Mouse (Mus musculus) lung, adult 2 months (tissue): ENCODE measurements around the gene Gpr179. TPM values are rescaled to one million over a fixed set of nuclear protein-coding genes. Genes with fewer than 3 reads are reported as not detected.
A peak's percentile ranks its signal among the peaks of the same experiment; 100 is the strongest.

ENCODE experiments used
- DNase-seq: peaks from one replicate; pipeline ENCODE4 v3.0.0; 2022
- H3K4me1 ChIP-seq: fragments of 200-500 bp; 2 replicates; pipeline ENCODE4 v1.6.1; 2011; ENCODE audit warnings: low read length; ENCODE audit not compliant: control insufficient read depth, insufficient read depth
- H3K4me3 ChIP-seq: fragments of 200-500 bp; replicated peaks from 2 replicates; pipeline ENCODE3; 2011; ENCODE audit warnings: low read depth, mild to moderate bottlenecking, control low read depth, low read length; ENCODE audit errors: extremely low read depth
- CTCF ChIP-seq: fragments of 200-500 bp; IDR thresholded peaks from 2 replicates; pipeline ENCODE4 v1.5.1; 2011; ENCODE audit warnings: mild to moderate bottlenecking, low read length, control low read depth; ENCODE audit not compliant: insufficient read depth
- POLR2A ChIP-seq: fragments of 200-500 bp; IDR thresholded peaks from 2 replicates; pipeline ENCODE4 v1.6.1; 2011; ENCODE audit warnings: low read depth, mild to moderate bottlenecking, control low read depth, low read length, borderline replicate concordance; ENCODE audit errors: extremely low read depth
- WGBS: fragments of 180-500 bp; shearing (Covaris S2); methylation state at CpG from one replicate; pipeline ENCODE4 v1.1.7; 2018; 5-methylcytosine and 5-hydroxymethylcytosine counted together
- polyA plus RNA-seq: library from polyadenylated mRNA; depleted of rRNA; stranded (reverse); fragments of >200 nt; gene quantifications from 2 replicates; pipeline ENCODE4 v1.2.3, GENCODE M21; 2012; rRNA removed

Gpr179 gene
- 0.23 and 0.24 TPM in 2 replicates for polyA plus RNA-seq

DNA sequence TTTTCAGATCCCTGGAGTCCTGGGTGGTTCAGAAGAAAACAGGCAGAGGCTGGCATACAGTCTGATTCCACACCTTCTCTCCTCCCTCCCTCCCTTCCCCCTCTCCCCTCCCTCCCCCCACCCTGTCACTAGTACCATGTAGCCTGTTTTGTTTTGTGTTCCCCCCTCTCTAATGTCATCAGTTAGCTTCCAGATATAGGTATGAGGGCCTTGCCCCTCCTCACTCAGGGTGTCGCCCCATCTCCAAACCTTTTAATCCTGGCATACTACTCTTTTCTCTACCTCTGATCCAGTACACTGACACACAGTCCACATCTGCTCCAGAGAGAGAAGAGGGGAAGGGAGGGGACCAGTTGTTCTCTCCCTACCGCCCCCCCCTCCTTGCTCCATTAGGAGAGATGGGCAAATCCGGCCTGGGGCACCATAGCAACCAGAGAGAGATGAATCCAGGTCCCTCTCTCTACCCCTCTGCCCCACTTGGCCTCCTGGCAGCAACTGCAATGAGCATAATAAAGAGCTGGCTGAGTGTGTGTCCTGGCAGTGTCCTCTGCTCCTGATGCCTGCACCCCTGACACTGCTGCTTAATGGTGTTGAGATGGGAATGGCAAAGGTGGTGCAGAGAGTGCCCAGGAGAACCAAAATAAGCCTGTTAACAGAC lies at the start of gene Gpr179:
TSS of gene Gpr179 (minus strand) at position 51 of the 658 bp plus-strand sequence.
- 82% methylated on average over 3 of the region's 3 CpGs for WGBS
- DNase-seq: no peak
- Histone ChIP-seq H3K4me1 (no peaks in the 10 kb centered on the region), H3K4me3 (no peak within 1 kb of the TSS)
- TF ChIP-seq CTCF (no peak), POLR2A (no peak)

DNA sequence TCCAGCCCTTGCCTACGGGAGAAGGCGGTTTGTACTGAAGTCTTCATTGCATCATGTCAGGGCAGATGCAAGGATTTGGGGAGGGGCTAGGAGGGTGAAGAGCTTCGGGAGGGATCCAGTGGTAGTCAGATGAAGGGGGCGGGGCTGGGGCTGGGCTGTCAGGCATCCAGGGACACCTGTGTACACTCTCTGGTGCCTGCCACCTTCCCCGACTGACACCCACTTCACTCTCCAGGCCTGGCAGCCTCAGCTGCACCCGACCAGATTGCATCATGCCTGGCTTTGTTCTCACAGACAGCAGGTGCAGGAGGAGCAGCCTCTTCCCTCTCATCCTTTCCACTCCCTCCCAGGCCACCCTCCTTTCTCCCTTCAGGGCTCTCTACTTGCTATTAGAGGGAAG lies 49.2 kb upstream of the Gpr179 start:
- peaks cover 7% of the 10 kb centered on the region for H3K4me1 ChIP-seq
- no peak for DNase-seq
- WGBS: 22% methylated on average over 6 of the region's 6 CpGs
- TF ChIP-seq POLR2A (no peak), CTCF (no peak)
- no peak overlapping the region for H3K4me3 ChIP-seq

DNA sequence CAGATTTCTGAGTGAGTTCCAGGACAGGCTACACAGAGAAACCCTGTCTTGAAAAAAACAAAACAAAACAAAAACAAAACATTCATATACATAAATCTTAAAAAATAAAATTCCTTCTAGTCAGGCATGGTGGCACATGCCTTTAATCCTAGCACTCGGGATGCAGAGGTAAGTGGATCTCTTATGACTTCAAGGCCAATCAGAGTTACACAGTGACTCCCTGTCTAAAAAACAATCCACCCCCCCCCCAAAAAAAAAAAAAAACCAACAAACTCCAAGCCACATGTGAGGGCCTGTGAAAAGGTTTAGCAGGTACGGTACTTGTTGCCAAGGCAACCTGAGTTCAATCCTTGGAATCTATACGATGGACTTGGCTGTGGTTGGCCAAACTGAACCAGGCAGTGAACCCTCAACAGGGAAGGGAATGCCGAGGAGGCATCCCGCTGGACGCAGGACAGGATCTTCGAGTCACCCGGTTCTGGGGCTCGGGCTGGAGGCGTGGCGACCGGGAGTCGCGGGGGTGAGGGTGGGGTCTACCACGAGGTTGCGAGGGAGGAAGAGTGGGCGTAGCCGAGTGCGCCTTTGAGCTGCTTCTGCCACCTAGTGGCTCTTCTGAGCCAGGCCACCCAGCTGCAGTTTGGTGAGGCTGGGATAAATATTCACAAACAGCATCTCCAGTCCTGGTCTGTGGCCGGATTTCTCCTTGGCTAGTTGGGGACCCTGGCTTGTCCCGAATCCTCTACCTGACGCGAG lies 48.3 kb upstream of the Gpr179 start:
- peak; percentile 77 for DNase-seq
- Histone ChIP-seq H3K4me3 (peak overlapping the region; percentile 36), H3K4me1 (peaks cover 5% of the 10 kb centered on the region)
- TF ChIP-seq CTCF (peak; percentile 98), POLR2A (no peak)
- 2% methylated on average over 23 of the region's 23 CpGs for WGBS

DNA sequence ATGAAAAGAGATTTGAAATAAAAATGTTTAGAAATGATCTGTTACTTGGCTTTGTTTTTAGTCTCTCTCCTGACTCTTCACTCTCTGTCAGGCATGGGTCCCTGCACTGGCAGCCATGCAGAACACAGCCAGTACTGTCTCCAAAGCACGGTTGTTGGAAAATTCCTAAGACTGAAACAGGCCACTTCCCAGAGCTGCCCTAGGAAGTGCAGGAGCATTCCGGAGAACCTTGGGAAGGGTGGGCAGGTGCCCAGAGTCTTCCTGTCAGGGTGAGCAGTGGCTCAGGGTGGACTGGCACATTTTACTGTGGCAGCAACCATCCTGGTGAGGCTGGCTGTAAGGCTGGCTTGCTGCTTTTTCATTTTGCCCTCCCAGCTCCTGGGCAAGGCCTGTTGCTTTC lies 46.6 kb upstream of the Gpr179 start:
- WGBS: 65% methylated on average over 2 of the region's 2 CpGs
- DNase-seq: no peak
- Histone ChIP-seq H3K4me3 (no peak overlapping the region), H3K4me1 (no peaks in the 10 kb centered on the region)
- TF ChIP-seq POLR2A: no peak
- TF ChIP-seq CTCF: no peak

DNA sequence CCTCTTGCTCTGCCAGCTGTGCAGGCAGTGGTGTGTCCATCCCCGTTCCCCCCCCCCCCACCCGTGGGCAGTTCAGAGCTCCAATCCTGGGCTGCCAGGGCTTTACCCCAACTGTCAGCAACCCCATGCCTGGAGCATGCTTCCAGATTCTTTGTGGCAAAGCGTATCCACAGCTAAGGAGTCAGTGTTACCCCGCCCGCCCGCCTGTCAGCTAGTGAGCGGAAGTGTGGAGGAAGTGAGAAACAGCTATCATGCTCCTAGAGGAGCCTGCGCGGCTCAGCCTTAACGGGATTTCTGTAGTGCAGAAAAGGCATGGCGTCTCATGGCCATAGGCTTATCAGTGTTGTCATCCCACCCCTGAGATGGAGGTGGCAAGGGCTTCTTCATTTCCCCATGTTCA lies 42.3 kb upstream of the Gpr179 start:
- TF ChIP-seq POLR2A (no peak), CTCF (no peak)

DNA sequence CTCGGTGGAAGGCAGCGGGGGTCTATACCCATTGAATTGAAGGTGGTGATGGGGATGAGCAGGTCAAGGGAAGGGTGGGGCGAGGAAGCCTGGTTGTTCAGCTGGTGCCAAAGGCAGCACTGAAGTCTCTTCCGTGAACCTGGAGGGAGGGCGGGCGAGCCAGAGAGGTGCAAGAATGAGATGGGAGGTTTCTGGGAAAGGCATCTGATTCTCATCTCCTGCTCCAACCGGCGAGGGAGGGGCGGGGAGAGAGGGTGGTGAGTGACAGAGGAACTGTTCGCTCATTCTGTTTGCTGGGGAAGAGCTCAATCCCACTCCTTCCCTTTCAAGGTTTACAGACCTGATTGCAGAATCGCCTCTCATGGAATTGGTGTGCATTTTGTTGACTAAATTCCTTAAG lies 41.8 kb upstream of the Gpr179 start:
- 66% methylated on average over 11 of the region's 11 CpGs for WGBS
- H3K4me3 ChIP-seq: no peak overlapping the region
- H3K4me1 ChIP-seq: no peaks in the 10 kb centered on the region
- TF ChIP-seq CTCF (no peak), POLR2A (no peak)
- DNase-seq: no peak

More for the DNA sequence above, 42.3 kb upstream of the Gpr179 start:
- DNase-seq: no peak
- Histone ChIP-seq H3K4me1 (no peaks in the 10 kb centered on the region), H3K4me3 (no peak overlapping the region)
- 59% methylated on average over 11 of the region's 11 CpGs for WGBS

DNA sequence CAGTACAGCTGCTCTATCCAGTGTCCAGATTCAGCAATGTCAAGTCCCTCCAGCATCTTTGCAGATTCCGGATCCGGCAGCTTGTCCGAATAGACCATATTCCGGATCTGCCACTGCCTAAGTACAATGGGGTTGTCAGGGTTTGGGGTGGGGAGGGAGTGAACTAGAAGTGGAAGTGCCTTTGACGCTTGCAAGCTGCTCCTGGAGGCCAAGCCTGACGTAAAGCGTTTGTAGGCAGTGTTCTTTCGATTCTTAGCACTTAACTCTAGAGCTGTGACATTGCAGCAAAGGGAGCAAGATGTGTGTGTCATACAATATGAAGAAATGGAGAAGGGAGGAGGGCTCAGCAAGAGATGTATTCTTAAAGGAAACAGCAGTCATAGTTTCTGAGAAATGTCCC lies 37.2 kb upstream of the Gpr179 start:
- no peak for DNase-seq
- Histone ChIP-seq H3K4me3 (no peak overlapping the region), H3K4me1 (no peaks in the 10 kb centered on the region)
- TF ChIP-seq POLR2A: no peak
- WGBS: 76% methylated on average over 8 of the region's 8 CpGs

DNA sequence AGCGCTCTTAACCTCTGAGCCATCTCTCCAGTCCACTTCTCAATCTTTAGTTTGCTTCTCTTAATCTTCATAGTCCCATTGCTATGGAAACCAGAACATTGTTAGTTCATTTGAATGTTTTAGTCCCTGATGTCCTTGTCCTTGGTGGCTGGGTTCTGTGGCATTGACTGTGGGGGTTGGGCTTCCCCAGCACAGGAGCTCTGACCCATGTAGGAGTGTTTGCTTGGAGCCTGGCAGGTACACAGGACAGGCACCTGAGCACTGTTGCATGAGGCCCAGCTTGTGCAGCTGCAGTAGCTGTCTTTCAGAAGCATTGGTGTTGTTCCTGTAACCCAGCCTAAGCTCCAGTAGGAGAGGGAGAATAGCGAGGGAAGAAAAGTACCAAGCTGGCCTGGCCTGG lies 35.9 kb upstream of the Gpr179 start:
- no peak overlapping the region for H3K4me3 ChIP-seq
- H3K4me1 ChIP-seq: no peaks in the 10 kb centered on the region
- 92% methylated on average over 2 of the region's 2 CpGs for WGBS
- no peak for DNase-seq
- TF ChIP-seq POLR2A (no peak), CTCF (no peak)

DNA sequence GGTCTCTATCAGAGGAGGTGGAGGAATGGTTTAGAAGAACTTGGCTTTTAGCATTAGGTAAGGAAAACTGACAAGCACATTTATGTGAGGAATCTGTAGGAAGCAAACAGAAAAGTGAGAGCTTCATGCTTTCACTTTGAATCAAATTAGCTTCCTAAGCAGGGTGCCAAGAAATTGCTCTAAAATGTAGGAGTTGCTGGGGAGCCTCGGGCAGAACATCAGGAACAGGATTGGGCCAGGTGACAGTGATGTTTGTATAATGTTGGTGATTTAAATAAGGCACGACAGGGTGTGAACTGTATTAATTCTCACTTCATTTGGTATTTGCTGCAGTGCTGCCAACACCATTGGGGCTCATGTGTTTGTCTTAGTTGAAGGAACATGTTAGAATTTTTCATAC lies 31.9 kb upstream of the Gpr179 start:
- Histone ChIP-seq H3K4me3 (no peak overlapping the region), H3K4me1 (no peaks in the 10 kb centered on the region)
- TF ChIP-seq CTCF (no peak), POLR2A (no peak)
- WGBS: 37% methylated on average over 2 of the region's 2 CpGs
- DNase-seq: no peak

DNA sequence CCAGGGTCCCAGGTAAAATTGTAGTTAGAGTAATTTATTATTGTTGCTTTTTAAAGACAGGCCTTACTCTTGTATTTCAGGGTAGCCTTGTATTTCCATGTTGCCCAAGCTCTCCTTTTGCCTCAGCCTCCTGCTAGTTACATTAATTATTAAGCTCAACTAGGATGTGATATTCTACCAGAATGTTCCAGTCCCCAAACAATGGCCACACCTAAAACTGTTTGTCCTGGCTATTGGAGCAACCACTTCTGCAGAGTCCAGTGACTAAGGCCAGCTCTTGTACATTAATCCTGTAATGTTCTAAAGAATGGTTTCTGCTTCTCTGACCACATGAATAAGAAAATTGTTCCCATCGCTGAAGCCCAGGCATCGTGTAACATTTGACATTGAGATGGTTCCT lies 31.1 kb upstream of the Gpr179 start:
- WGBS: 85% methylated on average over 2 of the region's 2 CpGs
- no peaks in the 10 kb centered on the region for H3K4me1 ChIP-seq
- H3K4me3 ChIP-seq: no peak overlapping the region
- DNase-seq: no peak
- no peak for TF ChIP-seq POLR2A
- TF ChIP-seq CTCF: no peak
